Mouse (Mus musculus): Measurements from ENCODE around the gene Plekhm2. TPM values are rescaled to one million over a fixed set of nuclear protein-coding genes. Genes with fewer than 3 reads are reported as not detected.

Plekhm2 gene
- polyA plus RNA-seq, 1 experiment from 2014 or later: 3.5 TPM

DNA sequence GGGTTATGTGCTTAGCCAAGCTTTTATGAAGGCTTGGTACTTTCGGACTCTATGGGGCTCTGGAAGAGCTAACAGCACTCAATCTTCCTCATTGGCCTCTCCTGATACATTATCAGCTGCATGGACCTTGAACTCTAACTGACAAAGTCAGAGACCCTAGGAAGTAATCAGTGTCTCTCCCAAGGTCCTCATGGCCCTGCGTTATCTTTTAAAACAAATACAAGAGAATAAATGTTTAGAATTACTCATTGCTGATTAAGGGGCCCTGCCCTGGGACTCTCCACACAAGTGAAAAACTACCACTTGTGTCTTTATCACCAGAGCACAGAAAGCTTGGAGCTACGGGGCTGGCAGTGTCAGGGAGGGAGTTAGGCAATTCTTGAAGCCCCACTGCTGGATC is 85.9 kb downstream of the Plekhm2 start:
- no peaks in the 10 kb centered on the region for H3K27me3 ChIP-seq (ENCODE audit: control insufficient read depth, insufficient read depth, low read length)
- no peak for DNase-seq (ENCODE audit: low spot score)
- no peaks in the 10 kb centered on the region for H3K4me1 ChIP-seq (ENCODE audit: control insufficient read depth, insufficient read depth, low read length)
- no peak overlapping the region for H3K4me3 ChIP-seq (ENCODE audit: low read depth, low read length)
- H3K27ac ChIP-seq (replicated peaks; ENCODE audit: low read depth, low read length): no peak overlapping the region
- H3K9me3 ChIP-seq (replicated peaks; ENCODE audit: control insufficient read depth, low read length): no peaks in the 10 kb centered on the region
- H3K9ac ChIP-seq (replicated peaks; ENCODE audit: low read length): no peak overlapping the region
- WGBS: 78% methylated on average over 3 of the region's 3 CpGs
- no peak overlapping the region for H3K4me2 ChIP-seq (ENCODE audit: low read depth, low read length)
- peaks cover 12% of the 10 kb centered on the region for H3K36me3 ChIP-seq (replicated peaks; ENCODE audit: control insufficient read depth, insufficient read depth, low read depth, low read length)
- ATAC-seq (replicated peaks; ENCODE audit: insufficient number of reproducible peaks, low FRiP score, low TSS enrichment, low read depth): no peak

GRCm38 (mm10) chr4:141576877-141577276 is 87.8 kb downstream of the Plekhm2 start:
- H3K9me3 ChIP-seq (replicated peaks; ENCODE audit: control insufficient read depth, low read length): no peaks in the 10 kb centered on the region
- no peak for DNase-seq (ENCODE audit: low spot score)
- no peaks in the 10 kb centered on the region for H3K4me1 ChIP-seq (ENCODE audit: control insufficient read depth, insufficient read depth, low read length)
- no peak overlapping the region for H3K4me3 ChIP-seq (ENCODE audit: low read depth, low read length)
- no peaks in the 10 kb centered on the region for H3K27me3 ChIP-seq (ENCODE audit: control insufficient read depth, insufficient read depth, low read length)
- WGBS: 94% methylated on average over 7 of the region's 7 CpGs
- H3K27ac ChIP-seq (replicated peaks; ENCODE audit: low read depth, low read length): no peak overlapping the region
- H3K36me3 ChIP-seq (replicated peaks; ENCODE audit: control insufficient read depth, insufficient read depth, low read depth, low read length): peaks cover 9% of the 10 kb centered on the region
- ATAC-seq (replicated peaks; ENCODE audit: insufficient number of reproducible peaks, low FRiP score, low TSS enrichment, low read depth): no peak
- no peak overlapping the region for H3K9ac ChIP-seq (replicated peaks; ENCODE audit: low read length)
- no peak overlapping the region for H3K4me2 ChIP-seq (ENCODE audit: low read depth, low read length)

DNA sequence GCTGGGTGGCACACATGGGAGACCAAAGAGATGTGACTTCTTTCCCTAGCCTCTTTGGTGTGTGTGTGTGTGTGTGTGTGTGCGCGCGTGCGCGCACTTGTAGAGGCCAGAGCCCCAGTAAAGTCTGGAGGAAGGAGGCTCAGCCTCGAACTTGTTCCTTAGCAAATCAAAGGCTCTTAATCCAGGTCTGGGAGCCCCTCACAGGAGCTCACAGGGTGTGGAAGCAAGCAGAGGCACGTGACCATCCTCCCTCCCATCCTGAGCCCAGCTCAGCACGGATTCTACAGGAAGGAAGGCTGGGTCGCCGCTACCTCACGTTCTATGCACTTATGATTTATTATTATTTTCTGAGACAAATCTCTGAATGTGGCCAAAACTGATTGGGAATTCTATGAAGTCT is 88.3 kb downstream of the Plekhm2 start:
- ATAC-seq (replicated peaks; ENCODE audit: insufficient number of reproducible peaks, low FRiP score, low TSS enrichment, low read depth): no peak
- H3K27ac ChIP-seq (replicated peaks; ENCODE audit: low read depth, low read length): no peak overlapping the region
- no peak overlapping the region for H3K9ac ChIP-seq (replicated peaks; ENCODE audit: low read length)
- no peaks in the 10 kb centered on the region for H3K4me1 ChIP-seq (ENCODE audit: control insufficient read depth, insufficient read depth, low read length)
- H3K4me2 ChIP-seq (ENCODE audit: low read depth, low read length): no peak overlapping the region
- no peaks in the 10 kb centered on the region for H3K27me3 ChIP-seq (ENCODE audit: control insufficient read depth, insufficient read depth, low read length)
- WGBS: 85% methylated on average over 11 of the region's 11 CpGs
- DNase-seq (ENCODE audit: low spot score): no peak
- no peak overlapping the region for H3K4me3 ChIP-seq (ENCODE audit: low read depth, low read length)
- H3K36me3 ChIP-seq (replicated peaks; ENCODE audit: control insufficient read depth, insufficient read depth, low read depth, low read length): peaks cover 9% of the 10 kb centered on the region
- no peaks in the 10 kb centered on the region for H3K9me3 ChIP-seq (replicated peaks; ENCODE audit: control insufficient read depth, low read length)

Other genes starting within 250 kb of the Plekhm2 start
- gene Clcnkb, start 248.9 kb downstream of the Plekhm2 start, polyA plus RNA-seq (2014; fragmentation: Nextera tagmentation; extraction: Ambion mirVana): not detected in 2 replicates
- 0.10 and 0.45 TPM in 2 replicates for gene Hspb7, start 244.1 kb downstream of the Plekhm2 start, polyA plus RNA-seq (2014; fragmentation: Nextera tagmentation; extraction: Ambion mirVana)
- gene Srarp, start 228.8 kb downstream of the Plekhm2 start, polyA plus RNA-seq (2014; fragmentation: Nextera tagmentation; extraction: Ambion mirVana): not detected in 2 replicates
- gene Zbtb17, start 220.2 kb downstream of the Plekhm2 start, polyA plus RNA-seq (2014; fragmentation: Nextera tagmentation; extraction: Ambion mirVana): 35.4 and 43.3 TPM in 2 replicates
- gene Spen, start 126.3 kb downstream of the Plekhm2 start, polyA plus RNA-seq (2014; fragmentation: Nextera tagmentation; extraction: Ambion mirVana): 11.0 and 13.7 TPM in 2 replicates
- gene Fblim1, start 58.8 kb downstream of the Plekhm2 start, polyA plus RNA-seq (2014; fragmentation: Nextera tagmentation; extraction: Ambion mirVana): 59.3 and 61.3 TPM in 2 replicates
- gene Tmem82, start 46.3 kb downstream of the Plekhm2 start, polyA plus RNA-seq (2014; fragmentation: Nextera tagmentation; extraction: Ambion mirVana): 0.17 and 0.42 TPM in 2 replicates
- gene Slc25a34, start 41.1 kb downstream of the Plekhm2 start, polyA plus RNA-seq (2014; fragmentation: Nextera tagmentation; extraction: Ambion mirVana): not detected in 2 replicates
- 3.2 TPM in 1 of 2 replicates, not detected in the other for gene Rsc1a1, start 20.7 kb upstream of the Plekhm2 start, polyA plus RNA-seq (2014; fragmentation: Nextera tagmentation; extraction: Ambion mirVana)
- 17.9 and 19.8 TPM in 2 replicates for gene Ddi2, start 58.5 kb upstream of the Plekhm2 start, polyA plus RNA-seq (2014; fragmentation: Nextera tagmentation; extraction: Ambion mirVana)
- gene Agmat, start 81.8 kb upstream of the Plekhm2 start, polyA plus RNA-seq (2014; fragmentation: Nextera tagmentation; extraction: Ambion mirVana): 0.20 TPM in 1 of 2 replicates, not detected in the other
- gene Dnajc16, start 126.0 kb upstream of the Plekhm2 start, polyA plus RNA-seq (2014; fragmentation: Nextera tagmentation; extraction: Ambion mirVana): 4.0 and 4.3 TPM in 2 replicates
- 13.3 and 14.1 TPM in 2 replicates for gene Casp9, start 128.7 kb upstream of the Plekhm2 start, polyA plus RNA-seq (2014; fragmentation: Nextera tagmentation; extraction: Ambion mirVana)
- gene Cela2a, start 161.3 kb upstream of the Plekhm2 start, polyA plus RNA-seq (2014; fragmentation: Nextera tagmentation; extraction: Ambion mirVana): not detected in 2 replicates
- not detected in 2 replicates for gene Ctrc, start 181.5 kb upstream of the Plekhm2 start, polyA plus RNA-seq (2014; fragmentation: Nextera tagmentation; extraction: Ambion mirVana)
- 18.2 and 19.1 TPM in 2 replicates for gene Efhd2, start 210.0 kb upstream of the Plekhm2 start, polyA plus RNA-seq (2014; fragmentation: Nextera tagmentation; extraction: Ambion mirVana)

Data from embryonic facial prominence, embryonic 11.5 days (tissue).